Mouse (Mus musculus) limb, embryonic 14.5 days (tissue): ENCODE results near the gene Ebf1. TPM values are rescaled to one million over a fixed set of nuclear protein-coding genes. Genes with fewer than 3 reads are reported as not detected.

ENCODE experiments used
- ATAC-seq: fragments of 200-750 bp; cut with Nextera tagmentation; 2 replicates; pipeline ENCODE4 v1.8.0; 2017; ENCODE audit warnings: low read depth, moderate number of reproducible peaks, moderate TSS enrichment; ENCODE audit not compliant: low FRiP score
- DNase-seq: peaks from one replicate; pipeline ENCODE4 v3.0.0-alpha.2; 2015; ENCODE audit warnings: low spot score
- H3K27ac ChIP-seq: fragments of 300-500 bp; sonication (generic); replicated peaks from 2 replicates; pipeline ENCODE4 v1.5.1; 2014; ENCODE audit warnings: low read depth, mild to moderate bottlenecking, low read length, moderate library complexity, mixed read lengths
- H3K27me3 ChIP-seq: fragments of 300-500 bp; sonication (generic); 2 replicates; pipeline ENCODE4 v1.6.1; 2014; ENCODE audit warnings: low read length, mixed read lengths; ENCODE audit not compliant: control insufficient read depth, insufficient read depth
- H3K36me3 ChIP-seq: fragments of 300-500 bp; sonication (generic); 2 replicates; pipeline ENCODE4 v1.6.1; 2014; ENCODE audit warnings: mild to moderate bottlenecking, low read length, moderate library complexity, mixed read lengths; ENCODE audit not compliant: control insufficient read depth, insufficient read depth
- H3K4me1 ChIP-seq: fragments of 300-500 bp; sonication (generic); 2 replicates; pipeline ENCODE4 v1.6.1; 2014; ENCODE audit warnings: antibody characterized with exemption, low read length, mixed read lengths; ENCODE audit not compliant: control insufficient read depth, insufficient read depth
- H3K4me2 ChIP-seq: fragments of 300-500 bp; sonication (generic); replicated peaks from 2 replicates; pipeline ENCODE4 v1.6.1; 2014; ENCODE audit warnings: low read depth, mild to moderate bottlenecking, low read length, moderate library complexity; ENCODE audit not compliant: severe bottlenecking
- H3K4me3 ChIP-seq: fragments of 300-500 bp; sonication (generic); replicated peaks from 2 replicates; pipeline ENCODE4 v1.5.1; 2014; ENCODE audit warnings: low read length
- H3K9ac ChIP-seq: fragments of 300-500 bp; sonication (generic); 2 replicates; pipeline ENCODE4 v1.6.1; 2014; ENCODE audit warnings: mild to moderate bottlenecking, low read depth, low read length, moderate library complexity; ENCODE audit not compliant: severe bottlenecking
- H3K9me3 ChIP-seq: fragments of 300-500 bp; sonication (generic); 2 replicates; pipeline ENCODE4 v1.6.1; 2016; ENCODE audit warnings: low read length; ENCODE audit not compliant: control insufficient read depth
- POLR2A ChIP-seq: fragments of 200-500 bp; IDR thresholded peaks from 2 replicates; pipeline ENCODE4 v1.8.0; 2012; ENCODE audit warnings: inconsistent platforms, mild to moderate bottlenecking, moderate library complexity, borderline replicate concordance; ENCODE audit not compliant: insufficient read depth, insufficient read length; ENCODE audit errors: extremely low read depth
- WGBS: fragments of 180-500 bp; shearing (Covaris S2); extraction: QIAGEN DNeasy Blood & Tissue Kit; methylation state at CpG from one replicate; pipeline ENCODE4 v1.1.7; 2014; 5-methylcytosine and 5-hydroxymethylcytosine counted together
- polyA plus RNA-seq, 2 experiments: library from polyadenylated mRNA; depleted of rRNA in 1 of 2; stranded (reverse) in 1 of 2; unstranded in 1 of 2; fragments of >200 nt; fragmentation: Nextera tagmentation in 1 of 2; extraction: Ambion mirVana in 1 of 2; gene quantifications; 2 replicates each; pipeline versions ENCODE4 v1.2.1 to v1.2.3; 2012 to 2014

Gene Ebf1
- polyA plus RNA-seq, 2 experiments, result 42.9 to 71.4 TPM

DNA sequence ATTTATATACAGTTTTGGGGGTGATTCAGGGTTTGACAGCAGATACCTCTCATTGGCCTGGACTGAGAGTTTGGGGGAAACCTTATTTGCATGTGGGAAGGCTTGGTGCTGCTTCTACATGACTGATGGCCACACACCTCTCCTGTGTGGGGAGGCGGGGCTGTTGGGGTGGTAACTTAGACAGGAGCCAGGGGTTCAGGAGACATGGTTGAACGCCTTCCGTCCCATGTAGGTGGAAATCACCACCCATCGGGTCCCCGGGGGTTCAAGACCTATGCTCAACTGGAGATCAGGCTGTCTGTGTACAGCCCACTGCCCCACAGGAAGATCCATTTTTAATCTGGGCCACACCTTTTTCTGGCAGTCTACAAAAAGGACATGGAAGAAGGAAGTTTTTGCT is 42.3 kb upstream of the Ebf1 start:
- no peak overlapping the region for H3K4me2 ChIP-seq
- 92% methylated on average over 5 of the region's 5 CpGs for WGBS
- ATAC-seq (no peak), DNase-seq (no peak)
- no peaks in the 10 kb centered on the region for H3K36me3 ChIP-seq
- no peak overlapping the region for H3K4me3 ChIP-seq
- H3K27ac ChIP-seq, result no peak overlapping the region
- H3K9ac ChIP-seq, result no peak overlapping the region
- no peaks in the 10 kb centered on the region for H3K9me3 ChIP-seq
- no peaks in the 10 kb centered on the region for H3K4me1 ChIP-seq
- H3K27me3 ChIP-seq, result no peaks in the 10 kb centered on the region
- no peak for TF ChIP-seq POLR2A

DNA sequence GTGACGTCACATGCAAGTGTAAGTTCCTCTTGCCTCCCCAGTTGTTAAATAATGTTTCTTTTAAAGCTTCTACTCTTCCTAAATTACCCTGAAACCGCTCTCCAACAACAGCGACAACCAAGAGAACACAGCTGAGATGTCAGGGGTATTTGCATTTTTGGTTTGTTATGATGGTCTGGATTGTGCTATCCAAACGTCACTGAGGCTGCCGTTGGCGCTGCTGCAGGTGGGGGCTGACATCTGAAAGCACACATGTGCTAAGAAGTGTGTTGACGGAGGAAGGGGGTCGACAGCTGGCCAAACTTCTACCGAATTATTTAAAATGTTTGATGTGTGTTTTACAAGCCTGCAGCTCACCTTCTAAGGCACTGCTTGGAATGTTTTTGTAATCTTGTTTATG is 39.2 kb upstream of the Ebf1 start:
- DNase-seq (no peak), ATAC-seq (no peak)
- H3K36me3 ChIP-seq, result no peaks in the 10 kb centered on the region
- H3K4me2 ChIP-seq, result no peak overlapping the region
- H3K4me1 ChIP-seq, result no peaks in the 10 kb centered on the region
- 49% methylated on average over 9 of the region's 9 CpGs for WGBS
- H3K4me3 ChIP-seq, result no peak overlapping the region
- no peak overlapping the region for H3K27ac ChIP-seq
- H3K27me3 ChIP-seq, result no peaks in the 10 kb centered on the region
- TF ChIP-seq POLR2A, result no peak
- H3K9me3 ChIP-seq, result no peaks in the 10 kb centered on the region
- no peak overlapping the region for H3K9ac ChIP-seq

DNA sequence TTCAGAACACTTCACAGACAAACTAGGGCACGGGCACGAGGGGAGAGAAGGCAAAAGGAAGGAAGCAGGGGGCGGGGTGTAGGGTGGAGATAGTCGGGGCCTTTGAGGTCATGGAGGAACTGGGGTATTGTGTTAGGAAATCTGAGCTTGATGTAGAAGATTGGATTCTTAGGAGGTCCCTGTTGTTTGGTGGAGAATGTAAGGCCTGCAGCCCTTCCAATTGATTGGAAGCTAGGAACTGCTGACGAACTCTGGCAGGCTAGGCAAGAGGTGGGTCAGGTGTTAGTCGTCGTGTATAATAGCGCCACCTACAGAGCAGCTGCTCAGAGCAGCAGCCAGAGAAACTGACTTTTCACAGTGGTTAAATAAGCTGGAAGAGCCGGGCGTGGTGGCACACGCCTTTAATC is 35.8 kb upstream of the Ebf1 start:
- H3K9ac ChIP-seq, result no peak overlapping the region
- no peak overlapping the region for H3K27ac ChIP-seq
- no peak overlapping the region for H3K4me3 ChIP-seq
- 35% methylated on average over 11 of the region's 11 CpGs for WGBS
- TF ChIP-seq POLR2A, result no peak
- no peaks in the 10 kb centered on the region for H3K9me3 ChIP-seq
- no peaks in the 10 kb centered on the region for H3K4me1 ChIP-seq
- DNase-seq, result no peak
- H3K4me2 ChIP-seq, result no peak overlapping the region
- no peaks in the 10 kb centered on the region for H3K36me3 ChIP-seq
- no peaks in the 10 kb centered on the region for H3K27me3 ChIP-seq
- no peak for ATAC-seq

DNA sequence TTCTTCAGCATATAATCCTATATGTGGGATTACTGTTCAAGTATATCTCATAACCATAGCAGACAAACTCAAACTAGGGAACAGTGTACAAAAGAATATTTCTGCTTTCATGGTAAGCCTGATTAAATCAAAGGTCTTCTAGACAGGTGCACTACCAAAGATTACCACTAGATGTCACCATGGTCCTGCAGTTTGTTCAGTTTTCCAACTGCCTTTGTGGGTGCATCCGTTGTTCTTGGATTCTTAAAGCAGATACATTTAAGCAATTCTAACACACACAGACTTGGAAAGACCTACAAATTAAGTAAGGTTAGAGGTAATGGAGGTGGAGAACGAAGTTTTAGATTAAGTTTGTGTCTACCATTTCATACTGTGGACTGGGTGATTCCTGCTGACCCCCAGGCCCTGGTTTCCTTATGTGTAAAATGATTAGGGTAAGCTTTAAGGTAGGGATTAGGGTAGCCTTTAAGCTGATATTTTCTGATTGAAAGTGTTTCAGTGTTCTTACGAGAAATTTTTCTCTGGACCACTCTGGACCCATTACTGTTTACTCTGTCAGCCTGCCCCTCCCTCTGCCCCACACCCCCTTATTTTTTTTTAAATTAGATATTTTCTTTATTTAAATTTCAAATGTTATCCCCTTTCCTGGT is 30.9 kb upstream of the Ebf1 start:
- peak; percentile 94 for DNase-seq
- ATAC-seq, result peak; percentile 60; the same call in 1 of the 2 replicates
- TF ChIP-seq POLR2A, result no peak

DNA sequence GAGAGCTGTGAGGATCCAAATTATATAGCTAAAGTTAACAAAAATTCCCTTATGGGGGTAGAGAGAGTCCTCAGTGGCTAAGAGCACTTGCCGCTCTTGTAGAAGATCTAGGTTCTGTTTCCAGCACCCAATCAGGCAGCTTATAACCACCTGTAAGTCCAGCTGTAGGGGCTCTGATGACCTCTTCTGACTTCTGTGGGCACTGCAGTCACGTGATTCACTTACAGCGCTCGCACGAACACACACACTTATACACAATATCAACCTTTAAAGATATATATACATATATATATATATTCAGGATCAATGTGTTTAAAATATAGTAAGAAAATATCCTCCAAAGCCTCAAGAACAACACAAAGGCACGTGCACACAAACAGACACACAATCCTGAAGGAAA is 24.1 kb upstream of the Ebf1 start:
- no peak overlapping the region for H3K4me2 ChIP-seq
- H3K4me1 ChIP-seq, result 0 out of 2 replicates have a peak, but pooled peaks cover 3% of the 10 kb centered on the region
- whole genome bisulfite sequencing, result 94% methylated on average over 6 of the region's 6 CpGs
- no peak for TF ChIP-seq POLR2A
- H3K36me3 ChIP-seq, result no peaks in the 10 kb centered on the region
- H3K27me3 ChIP-seq, result no peaks in the 10 kb centered on the region
- H3K4me3 ChIP-seq, result no peak overlapping the region
- DNase-seq, result no peak
- no peak overlapping the region for H3K9ac ChIP-seq
- no peak overlapping the region for H3K27ac ChIP-seq
- no peaks in the 10 kb centered on the region for H3K9me3 ChIP-seq
- no peak for ATAC-seq

More for the DNA sequence above, 30.9 kb upstream of the Ebf1 start:
- Histone ChIP-seq H3K27me3 (no peaks in the 10 kb centered on the region), H3K9ac (no peak overlapping the region), H3K27ac (no peak overlapping the region), H3K4me1 (0 out of 2 replicates have a peak, but pooled peaks cover 3% of the 10 kb centered on the region), H3K36me3 (no peaks in the 10 kb centered on the region), H3K9me3 (no peaks in the 10 kb centered on the region), H3K4me2 (no peak overlapping the region), H3K4me3 (no peak overlapping the region)
- WGBS, result 5% methylated on average over 3 of the region's 3 CpGs

DNA sequence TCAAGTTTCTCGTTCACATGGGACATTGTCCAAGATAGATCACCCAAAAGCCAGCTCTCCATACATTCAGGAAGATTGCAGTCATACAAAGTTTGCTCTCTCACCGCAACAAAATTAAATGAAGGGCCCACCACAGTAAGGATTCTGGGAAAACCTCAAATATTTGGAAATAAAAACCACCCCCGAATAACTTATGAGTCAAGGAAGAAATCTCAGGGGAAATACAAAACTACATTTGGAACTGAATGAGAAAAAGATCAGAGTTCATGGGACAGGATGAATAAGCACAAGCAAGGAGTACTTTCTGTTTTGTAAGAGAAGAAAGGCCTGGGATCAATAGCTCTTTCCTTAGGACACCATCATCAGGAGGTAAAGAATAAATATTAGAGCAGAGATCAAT is 22.3 kb upstream of the Ebf1 start:
- H3K9ac ChIP-seq, result no peak overlapping the region
- TF ChIP-seq POLR2A, result no peak
- no peak overlapping the region for H3K4me2 ChIP-seq
- no peaks in the 10 kb centered on the region for H3K27me3 ChIP-seq
- 0 out of 2 replicates have a peak, but pooled peaks cover 3% of the 10 kb centered on the region for H3K4me1 ChIP-seq
- no peak overlapping the region for H3K27ac ChIP-seq
- 71% methylated on average over 3 of the region's 3 CpGs for WGBS
- H3K9me3 ChIP-seq, result no peaks in the 10 kb centered on the region
- no peaks in the 10 kb centered on the region for H3K36me3 ChIP-seq
- no peak overlapping the region for H3K4me3 ChIP-seq
- ATAC-seq (no peak), DNase-seq (no peak)
